Mouse (Mus musculus): ENCODE data around the gene Kif21b.

DNA sequence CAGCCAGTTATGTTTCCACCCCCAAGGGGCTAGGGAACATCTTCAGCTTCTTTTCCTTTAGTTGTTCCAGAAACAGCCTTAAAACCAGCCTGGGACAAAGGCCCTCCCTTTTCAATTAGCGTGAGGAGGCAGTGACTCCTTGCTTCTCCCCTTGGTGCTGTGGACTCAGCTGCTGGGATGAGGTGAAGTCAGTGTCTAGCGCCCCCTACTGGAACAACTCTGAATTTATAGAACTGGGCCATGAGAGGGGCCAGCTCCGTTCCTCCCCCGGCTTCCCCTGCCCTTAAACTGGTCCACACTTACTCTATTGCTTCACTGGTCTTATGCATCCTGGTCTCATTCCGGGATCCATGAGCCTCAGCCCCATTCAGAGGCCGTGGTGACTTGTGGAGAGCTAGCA, 44.0 kb downstream of the Kif21b start:
- TF ChIP-seq TCF12 (IDR thresholded peaks at IDR 0.05; ENCODE audit: insufficient read depth, poor library complexity, severe bottlenecking) (no peak), POLR2A (IDR thresholded peaks at IDR 0.05; ENCODE audit: insufficient read length, low read depth) (no peak), TCF3 (IDR thresholded peaks at IDR 0.05; ENCODE audit: insufficient read length, low read depth) (no peak), USF1 (IDR thresholded peaks at IDR 0.05; ENCODE audit: low read depth) (no peak), CEBPB (IDR thresholded peaks at IDR 0.05; ENCODE audit: insufficient read depth, poor library complexity, severe bottlenecking) (no peak), E2F4 (IDR thresholded peaks at IDR 0.05; ENCODE audit: insufficient read depth) (no peak), MYOG (IDR thresholded peaks at IDR 0.05; ENCODE audit: control insufficient read depth in 1 of 3, insufficient read depth in 1 of 3, insufficient read length in 2 of 3, low read depth in 2 of 3) (no peak), MAX (IDR thresholded peaks at IDR 0.05; ENCODE audit: low read depth) (no peak), REST (IDR thresholded peaks at IDR 0.05; ENCODE audit: insufficient read depth, insufficient read length) (no peak), SRF (IDR thresholded peaks at IDR 0.05; ENCODE audit: control insufficient read depth, insufficient read length, low read depth) (no peak)

Measured in myocyte (in vitro differentiated cells).